Mouse (Mus musculus) lung, embryonic 15.5 days (tissue): ENCODE measurements at regions not wholly inside any gene's neighbourhood (a gene's known extent, or its start where the extent isn't known, plus 50 kb on each side); places are given as distances from the start of the nearest gene placed in this dataset.

Experiments used
- ATAC-seq: fragments of 200-750 bp; cut with Nextera tagmentation; 2 replicates; pipeline ENCODE4 v1.8.0; 2017; ENCODE audit warnings: moderate number of reproducible peaks, borderline replicate concordance; ENCODE audit not compliant: low FRiP score, low TSS enrichment; ENCODE audit errors: extremely low read depth
- H3K27ac ChIP-seq: fragments of 300-500 bp; sonication (generic); 2 replicates; pipeline ENCODE4 v1.5.1; 2015; ENCODE audit warnings: moderate library complexity, mild to moderate bottlenecking, inconsistent platforms
- H3K27me3 ChIP-seq: fragments of 300-500 bp; sonication (generic); 2 replicates; pipeline ENCODE4 v1.6.1; 2015; ENCODE audit warnings: inconsistent platforms
- H3K36me3 ChIP-seq: fragments of 300-500 bp; sonication (generic); 2 replicates; pipeline ENCODE4 v1.6.1; 2015; ENCODE audit warnings: inconsistent platforms
- H3K4me1 ChIP-seq: fragments of 300-500 bp; sonication (generic); 2 replicates; pipeline ENCODE4 v1.6.1; 2015; ENCODE audit warnings: inconsistent platforms
- H3K4me2 ChIP-seq: fragments of 300-500 bp; sonication (generic); 2 replicates; pipeline ENCODE4 v1.6.1; 2015; ENCODE audit warnings: inconsistent platforms, mild to moderate bottlenecking, moderate library complexity
- H3K4me3 ChIP-seq: fragments of 300-500 bp; sonication (generic); 2 replicates; pipeline ENCODE4 v1.5.1; 2015; ENCODE audit warnings: mild to moderate bottlenecking, inconsistent platforms
- H3K9ac ChIP-seq: fragments of 300-500 bp; sonication (generic); 2 replicates; pipeline ENCODE4 v1.6.1; 2015; ENCODE audit warnings: inconsistent platforms
- H3K9me3 ChIP-seq: fragments of 300-500 bp; sonication (generic); 2 replicates; pipeline ENCODE4 v1.6.1; 2016; ENCODE audit warnings: inconsistent platforms
- WGBS: fragments of 180-500 bp; shearing (Covaris S2); methylation state at CpG from one replicate; pipeline ENCODE4 v1.1.7; 2015; 5-methylcytosine and 5-hydroxymethylcytosine counted together

DNA sequence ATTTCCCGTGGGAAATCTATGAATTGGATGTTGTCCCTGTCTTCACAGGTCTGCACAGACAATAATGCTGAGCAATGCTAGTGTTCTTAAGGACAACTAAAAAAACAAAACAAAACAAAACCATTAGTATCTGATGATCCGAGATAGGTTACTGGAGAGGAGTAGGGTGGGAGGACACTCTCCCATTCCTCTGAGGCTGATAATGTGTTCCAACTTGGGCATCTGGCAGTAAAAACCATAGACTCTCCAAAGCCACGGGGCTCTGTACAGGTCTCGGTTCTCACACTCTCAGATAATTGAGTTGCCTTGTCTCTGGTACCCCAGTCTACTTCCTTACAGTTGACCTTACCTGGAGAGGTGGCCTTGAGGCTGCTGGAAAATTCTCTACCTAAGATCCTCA is 126.0 kb upstream of the Parp11 start:
- ATAC-seq: no peak
- Histone ChIP-seq H3K27me3 (no peaks in the 10 kb centered on the region), H3K36me3 (no peaks in the 10 kb centered on the region), H3K27ac (no peak overlapping the region), H3K9ac (no peak overlapping the region), H3K4me1 (peaks cover 8% of the 10 kb centered on the region), H3K9me3 (no peaks in the 10 kb centered on the region), H3K4me2 (no peak overlapping the region), H3K4me3 (no peak overlapping the region)
- 78% methylated on average over 4 of the region's 4 CpGs for WGBS

DNA sequence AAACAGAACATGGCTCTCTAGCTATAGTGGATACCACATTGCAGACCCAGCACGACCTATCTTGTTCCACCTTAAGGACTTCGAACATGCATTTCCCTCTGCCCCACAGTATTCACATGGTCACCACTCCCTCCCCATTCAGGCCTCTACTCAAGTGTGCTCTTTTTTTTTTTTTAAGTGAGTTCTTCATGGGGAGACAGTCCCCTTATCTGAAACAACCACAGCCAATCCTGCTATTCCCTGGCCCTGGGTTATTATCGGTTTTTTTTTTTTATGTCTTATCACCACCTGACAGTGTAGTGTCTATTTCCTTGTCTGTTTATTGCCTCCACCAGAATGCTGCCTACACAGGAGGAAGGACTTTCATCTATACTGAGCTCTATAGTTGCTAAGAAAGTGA is 125.6 kb upstream of the Parp11 start:
- H3K4me3 ChIP-seq: no peak overlapping the region
- H3K4me2 ChIP-seq: no peak overlapping the region
- H3K36me3 ChIP-seq: no peaks in the 10 kb centered on the region
- H3K27me3 ChIP-seq: no peaks in the 10 kb centered on the region
- H3K9me3 ChIP-seq: no peaks in the 10 kb centered on the region
- H3K27ac ChIP-seq: no peak overlapping the region
- H3K4me1 ChIP-seq: peaks cover 12% of the 10 kb centered on the region
- WGBS: 81% methylated on average over 3 of the region's 3 CpGs
- no peak for ATAC-seq
- no peak overlapping the region for H3K9ac ChIP-seq

DNA sequence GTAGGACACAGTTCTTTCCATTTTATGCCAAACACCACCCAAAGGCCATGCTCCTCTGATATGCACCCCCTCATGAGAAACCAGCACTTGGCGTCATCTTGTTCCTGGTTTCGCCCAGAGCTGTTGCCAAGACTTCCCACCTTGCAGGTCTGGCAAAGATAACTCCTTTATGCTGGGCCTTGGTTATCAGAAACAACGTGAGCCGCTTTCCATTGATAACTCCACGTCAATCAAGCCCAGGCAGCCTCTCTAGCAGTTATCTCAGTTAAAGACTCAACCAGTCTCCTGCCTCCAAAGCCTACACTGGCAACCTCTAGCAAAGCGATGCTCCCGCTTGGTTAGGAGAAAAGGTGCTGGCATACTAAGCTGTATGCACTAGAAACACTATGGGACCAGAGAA is 124.2 kb upstream of the Parp11 start:
- no peak for ATAC-seq
- H3K4me3 ChIP-seq: no peak overlapping the region
- no peak overlapping the region for H3K9ac ChIP-seq
- H3K36me3 ChIP-seq: no peaks in the 10 kb centered on the region
- 63% methylated on average over 7 of the region's 7 CpGs for WGBS
- no peak overlapping the region for H3K4me2 ChIP-seq
- H3K27ac ChIP-seq: no peak overlapping the region
- peaks cover 24% of the 10 kb centered on the region for H3K4me1 ChIP-seq
- H3K9me3 ChIP-seq: no peaks in the 10 kb centered on the region
- no peaks in the 10 kb centered on the region for H3K27me3 ChIP-seq

DNA sequence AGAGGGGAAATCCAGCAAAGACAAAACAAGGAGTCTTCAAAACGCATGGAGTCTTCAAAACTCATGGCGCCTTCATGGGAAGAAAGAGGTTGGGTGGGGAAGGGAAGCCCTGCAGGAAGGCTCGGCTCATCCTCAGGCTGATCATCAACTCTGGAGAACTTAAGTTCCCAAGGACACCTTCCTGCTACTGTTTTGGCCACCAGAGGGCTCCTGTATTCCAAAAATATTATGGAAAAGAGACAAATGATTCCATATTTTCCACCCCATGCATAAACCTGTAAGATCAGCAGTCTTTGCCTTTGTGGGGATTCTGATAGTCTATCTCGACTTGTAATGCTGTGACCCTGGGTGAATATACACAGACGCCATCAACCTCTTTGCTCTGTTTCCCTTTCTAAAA is 121.7 kb upstream of the Parp11 start:
- Histone ChIP-seq H3K4me1 (peaks cover 35% of the 10 kb centered on the region), H3K27ac (peak overlapping the region; percentile 75), H3K36me3 (no peaks in the 10 kb centered on the region), H3K9me3 (no peaks in the 10 kb centered on the region), H3K9ac (no peak overlapping the region), H3K4me3 (no peak overlapping the region), H3K27me3 (no peaks in the 10 kb centered on the region), H3K4me2 (no peak overlapping the region)
- ATAC-seq: no peak
- 30% methylated on average over 5 of the region's 5 CpGs for WGBS

DNA sequence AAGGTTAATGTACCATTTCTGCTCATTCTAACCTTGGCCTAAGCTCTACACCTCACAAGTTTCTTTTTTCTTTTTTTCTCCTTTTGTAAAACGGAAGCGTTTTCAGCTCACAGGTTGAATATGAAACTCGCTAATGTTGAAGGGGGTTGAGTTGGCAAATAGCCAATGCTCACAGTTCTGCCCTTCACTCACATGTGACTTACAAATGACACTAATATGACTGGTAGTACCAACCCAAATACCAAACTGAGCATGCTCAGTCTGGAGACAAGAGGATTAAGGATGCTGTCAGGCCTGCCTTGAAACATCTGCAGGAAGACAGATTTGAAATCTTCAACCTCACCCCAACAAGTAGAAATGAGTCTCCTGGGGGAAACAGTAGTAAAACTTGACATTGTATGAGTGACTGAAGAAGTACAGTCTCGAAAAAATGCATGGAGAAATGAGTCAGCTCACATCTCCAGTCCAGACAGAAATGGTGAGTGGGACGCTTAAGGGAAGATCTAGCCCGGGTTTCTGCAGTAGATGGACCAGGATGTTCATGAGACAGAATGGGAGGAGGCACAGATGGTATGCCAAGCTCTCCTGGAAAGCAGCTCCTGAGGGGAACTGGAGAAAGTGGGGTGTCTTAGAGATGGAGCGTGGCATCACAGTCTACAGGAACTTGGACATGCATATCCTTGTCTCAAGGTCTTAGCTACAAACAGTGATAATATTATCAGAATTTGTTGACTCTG is 120.9 kb upstream of the Parp11 start:
- H3K4me3 ChIP-seq: no peak overlapping the region
- no peaks in the 10 kb centered on the region for H3K9me3 ChIP-seq
- H3K9ac ChIP-seq: no peak overlapping the region
- ATAC-seq: no peak
- H3K27ac ChIP-seq: peak overlapping the region; percentile 75
- H3K36me3 ChIP-seq: no peaks in the 10 kb centered on the region
- 52% methylated on average over 7 of the region's 7 CpGs for WGBS
- no peak overlapping the region for H3K4me2 ChIP-seq
- H3K4me1 ChIP-seq: peaks cover 40% of the 10 kb centered on the region
- no peaks in the 10 kb centered on the region for H3K27me3 ChIP-seq

DNA sequence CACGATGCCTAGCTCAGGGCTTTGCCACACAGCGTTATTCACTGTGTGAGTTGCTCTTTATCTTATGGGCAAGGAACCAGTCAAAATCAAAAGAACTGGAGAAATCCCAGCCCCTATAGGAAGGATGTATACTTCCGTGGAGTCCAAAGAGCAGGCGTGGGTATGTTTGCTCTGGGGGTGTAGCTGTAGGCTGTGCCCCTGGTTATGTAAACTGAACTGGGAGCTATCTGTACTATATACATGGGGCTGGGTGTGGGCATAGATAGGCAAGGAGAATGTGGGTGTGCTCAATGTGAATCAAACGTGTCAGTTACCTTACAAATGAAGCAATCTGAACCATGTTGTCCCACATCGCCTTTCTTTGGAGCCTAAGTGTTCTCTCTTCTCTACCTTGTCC is 120.3 kb upstream of the Parp11 start:
- Histone ChIP-seq H3K9me3 (no peaks in the 10 kb centered on the region), H3K4me1 (peaks cover 46% of the 10 kb centered on the region), H3K36me3 (no peaks in the 10 kb centered on the region), H3K4me3 (no peak overlapping the region), H3K27ac (peak overlapping the region; percentile 75), H3K4me2 (no peak overlapping the region), H3K9ac (no peak overlapping the region), H3K27me3 (no peaks in the 10 kb centered on the region)
- 48% methylated on average over 6 of the region's 6 CpGs for WGBS
- no peak for ATAC-seq

DNA sequence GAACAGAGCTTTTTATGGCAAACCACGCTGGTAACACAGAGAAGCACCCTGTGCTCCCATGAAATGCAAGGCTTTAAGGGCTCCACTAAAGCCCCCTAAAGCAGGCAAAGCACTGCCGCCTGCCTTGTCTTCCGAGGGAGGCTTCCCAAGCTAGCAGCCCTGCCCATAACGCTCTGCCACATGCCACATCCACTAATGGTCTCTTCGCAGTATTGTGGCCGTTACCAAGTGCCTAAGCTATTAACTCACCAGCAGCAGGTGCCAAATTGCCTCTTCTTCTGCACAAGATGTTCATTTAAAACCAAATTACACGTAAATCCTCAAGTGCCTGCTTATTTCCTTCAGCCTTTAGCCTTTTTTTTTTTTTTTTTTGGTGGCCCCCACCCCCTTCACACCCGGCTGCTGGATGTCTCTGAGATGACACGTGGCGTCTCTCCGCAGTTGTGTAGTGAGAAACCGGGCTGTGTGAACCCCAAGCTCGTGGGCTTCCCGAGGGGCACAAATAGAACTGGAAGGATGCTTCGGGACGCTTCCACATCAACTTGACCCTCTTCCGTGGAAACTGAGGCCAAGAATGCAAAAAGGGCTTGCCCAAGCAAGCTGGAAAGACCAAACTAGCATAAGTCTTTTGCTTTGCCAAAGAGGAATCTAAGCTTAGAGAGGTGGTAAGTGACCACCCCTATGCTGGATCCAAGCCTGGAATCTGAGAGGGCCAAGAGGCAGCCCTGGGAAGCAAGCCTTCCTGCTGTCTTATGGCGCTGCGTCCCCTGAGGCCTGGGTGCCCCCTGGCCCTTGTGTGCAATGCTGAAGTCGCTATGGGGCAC is 117.2 kb upstream of the Parp11 start:
- Histone ChIP-seq H3K27me3 (no peaks in the 10 kb centered on the region), H3K9me3 (no peaks in the 10 kb centered on the region), H3K4me1 (peaks cover 58% of the 10 kb centered on the region), H3K4me2 (peak overlapping the region; percentile 69), H3K4me3 (peak overlapping the region; percentile 39), H3K36me3 (no peaks in the 10 kb centered on the region), H3K9ac (no peak overlapping the region), H3K27ac (peak overlapping the region; percentile 98)
- ATAC-seq: peak; percentile 16
- WGBS: 44% methylated on average over 20 of the region's 20 CpGs

DNA sequence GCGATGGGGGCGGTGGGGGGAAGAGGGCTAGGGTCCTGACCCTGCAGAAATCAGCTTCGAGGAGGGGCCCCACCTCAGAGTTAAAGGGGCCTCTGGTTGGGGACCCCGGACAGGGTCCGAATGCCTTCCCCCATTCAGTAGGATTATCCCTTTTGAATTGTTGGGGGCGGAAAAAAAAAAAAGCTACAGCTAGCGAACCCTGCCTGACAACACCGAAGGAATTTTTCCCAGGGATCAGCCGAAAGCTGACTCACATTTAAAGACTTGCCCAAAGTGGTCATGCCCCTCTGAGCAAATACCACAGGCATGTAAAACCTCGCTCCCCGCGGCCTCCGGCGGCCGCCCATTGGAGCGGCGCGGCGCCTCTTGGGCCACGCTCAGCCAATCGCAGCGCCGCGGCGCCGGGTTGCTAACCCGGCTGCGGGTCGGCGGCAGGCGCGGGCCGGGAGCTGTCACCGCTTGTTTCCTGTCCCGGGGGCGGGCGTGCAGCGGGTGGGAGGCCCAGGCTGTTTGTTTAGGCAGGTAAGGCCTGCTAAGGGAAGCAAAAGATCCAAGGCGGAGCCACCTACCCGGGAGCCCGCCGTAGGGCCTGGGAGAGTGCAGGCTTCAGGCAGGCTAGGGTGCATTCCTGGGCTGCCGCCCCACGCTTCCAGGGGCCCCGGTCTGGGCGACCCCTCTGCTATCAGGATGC is 116.5 kb upstream of the Parp11 start:
- H3K4me3 ChIP-seq: peak overlapping the region; percentile 39
- H3K4me2 ChIP-seq: peak overlapping the region; percentile 69
- no peaks in the 10 kb centered on the region for H3K36me3 ChIP-seq
- no peaks in the 10 kb centered on the region for H3K9me3 ChIP-seq
- no peaks in the 10 kb centered on the region for H3K27me3 ChIP-seq
- peaks cover 55% of the 10 kb centered on the region for H3K4me1 ChIP-seq
- peak overlapping the region; percentile 98 for H3K27ac ChIP-seq
- peak; percentile 95 for ATAC-seq
- 0% methylated on average over 45 of the region's 46 CpGs for WGBS
- H3K9ac ChIP-seq: peak overlapping the region; percentile 48

DNA sequence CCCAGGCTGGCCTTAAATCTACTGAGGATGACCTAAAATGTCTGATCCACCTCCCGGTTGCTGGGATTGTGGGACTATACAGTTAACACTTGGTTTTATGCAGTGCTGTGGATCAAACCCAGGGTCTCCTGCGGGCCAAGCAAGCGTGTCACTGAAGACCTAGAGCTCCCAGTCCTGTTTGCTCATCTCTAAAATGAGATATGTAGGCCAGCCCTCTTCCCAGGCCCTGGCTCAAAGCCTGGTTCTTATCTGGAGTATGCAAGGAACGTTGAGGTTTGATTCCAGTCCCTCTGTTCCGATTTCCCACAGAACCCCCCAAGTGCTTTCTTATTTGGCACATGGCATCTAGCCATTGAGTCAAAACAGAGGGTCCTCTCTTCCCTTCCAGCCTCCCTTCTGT is 115.5 kb upstream of the Parp11 start:
- 44% methylated on average over 5 of the region's 5 CpGs for WGBS
- Histone ChIP-seq H3K27me3 (no peaks in the 10 kb centered on the region), H3K9ac (no peak overlapping the region), H3K9me3 (no peaks in the 10 kb centered on the region), H3K4me1 (peaks cover 46% of the 10 kb centered on the region), H3K36me3 (no peaks in the 10 kb centered on the region), H3K4me2 (no peak overlapping the region; the same call in 1 of the 2 replicates), H3K4me3 (no peak overlapping the region), H3K27ac (peak overlapping the region; percentile 98)
- ATAC-seq: no peak

DNA sequence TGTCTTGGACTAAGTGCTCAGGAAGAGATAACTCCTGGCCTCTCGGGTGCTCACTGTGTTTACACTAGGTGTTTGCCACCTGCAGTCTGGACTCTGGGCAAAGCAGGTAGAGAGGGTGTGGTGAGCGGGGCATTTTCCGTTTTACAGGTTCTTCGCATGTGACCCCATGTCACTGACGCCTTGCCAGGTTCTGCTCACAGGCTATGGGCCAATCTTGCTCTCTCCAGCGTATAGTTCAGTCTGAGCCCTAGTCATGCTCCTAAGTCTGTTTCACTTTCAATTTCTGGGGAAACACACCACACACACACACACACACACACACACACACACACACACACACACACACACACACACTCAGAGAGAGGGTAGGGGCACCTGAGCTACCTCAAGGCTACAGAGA is 112.4 kb upstream of the Parp11 start:
- Histone ChIP-seq H3K9me3 (no peaks in the 10 kb centered on the region), H3K27ac (peak overlapping the region; percentile 62), H3K4me3 (no peak overlapping the region), H3K36me3 (no peaks in the 10 kb centered on the region), H3K27me3 (no peaks in the 10 kb centered on the region), H3K4me1 (peaks cover 62% of the 10 kb centered on the region), H3K4me2 (no peak overlapping the region), H3K9ac (no peak overlapping the region)
- ATAC-seq: no peak
- WGBS: 56% methylated on average over 6 of the region's 6 CpGs

DNA sequence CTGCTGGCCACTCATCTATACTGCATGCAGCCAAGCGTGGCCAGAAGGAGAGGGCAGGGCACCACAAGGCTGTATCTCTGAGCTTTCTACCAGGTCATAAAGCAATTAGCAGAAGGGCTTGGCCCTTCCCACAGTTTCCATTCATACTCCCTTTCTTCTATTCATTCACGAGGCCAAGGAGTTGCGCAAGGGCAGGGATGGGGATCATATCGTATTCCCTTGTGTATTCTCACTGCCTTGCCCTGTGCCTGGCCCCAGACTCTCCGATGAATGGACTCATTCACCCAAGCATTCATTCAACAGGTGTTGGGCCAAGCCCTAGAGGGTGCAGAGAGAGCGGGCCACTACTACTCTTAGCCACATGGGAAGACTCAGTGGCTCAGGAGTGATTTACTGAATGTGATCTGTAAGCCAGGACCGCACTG is 111.2 kb upstream of the Parp11 start:
- WGBS: 63% methylated on average over 7 of the region's 7 CpGs
- Histone ChIP-seq H3K9ac (no peak overlapping the region), H3K4me2 (no peak overlapping the region), H3K4me1 (peaks cover 54% of the 10 kb centered on the region), H3K4me3 (no peak overlapping the region), H3K27me3 (no peaks in the 10 kb centered on the region), H3K27ac (no peak overlapping the region), H3K36me3 (no peaks in the 10 kb centered on the region), H3K9me3 (no peaks in the 10 kb centered on the region)
- no peak for ATAC-seq
